Mouse (Mus musculus) hindbrain, embryonic 13.5 days (tissue): Measurements from ENCODE around the gene Heg1. TPM values are rescaled to one million over a fixed set of nuclear protein-coding genes. Genes with fewer than 3 reads are reported as not detected.

Experiments
- ATAC-seq: fragments of 200-750 bp; cut with Nextera tagmentation; 2 replicates; pipeline ENCODE4 v1.8.0; 2017; ENCODE audit warnings: moderate TSS enrichment; ENCODE audit not compliant: low FRiP score
- H3K27ac ChIP-seq: fragments of 300-500 bp; sonication (generic); 2 replicates; pipeline ENCODE4 v1.5.1; 2015; ENCODE audit warnings: inconsistent platforms, mild to moderate bottlenecking, moderate library complexity
- H3K27me3 ChIP-seq: fragments of 300-500 bp; sonication (generic); 2 replicates; pipeline ENCODE4 v1.6.1; 2015; ENCODE audit warnings: mild to moderate bottlenecking, inconsistent platforms
- H3K36me3 ChIP-seq: fragments of 300-500 bp; sonication (generic); 2 replicates; pipeline ENCODE4 v1.6.1; 2015; ENCODE audit warnings: mild to moderate bottlenecking, inconsistent platforms
- H3K4me1 ChIP-seq: fragments of 300-500 bp; sonication (generic); replicated peaks from 2 replicates; pipeline ENCODE4 v1.6.1; 2015; ENCODE audit warnings: inconsistent platforms
- H3K4me2 ChIP-seq: fragments of 300-500 bp; sonication (generic); 2 replicates; pipeline ENCODE4 v1.6.1; 2015; ENCODE audit warnings: inconsistent platforms, mild to moderate bottlenecking, moderate library complexity
- H3K4me3 ChIP-seq: fragments of 300-500 bp; sonication (generic); 2 replicates; pipeline ENCODE4 v1.5.1; 2015; ENCODE audit warnings: mild to moderate bottlenecking, inconsistent platforms
- H3K9ac ChIP-seq: fragments of 300-500 bp; sonication (generic); 2 replicates; pipeline ENCODE4 v1.6.1; 2015; ENCODE audit warnings: mild to moderate bottlenecking, inconsistent platforms
- H3K9me3 ChIP-seq: fragments of 300-500 bp; sonication (generic); 2 replicates; pipeline ENCODE4 v1.6.1; 2016; ENCODE audit warnings: inconsistent platforms
- WGBS: fragments of 180-500 bp; shearing (Covaris S2); methylation state at CpG from one replicate; pipeline ENCODE4 v1.1.7; 2015; 5-methylcytosine and 5-hydroxymethylcytosine counted together
- polyA plus RNA-seq: library from polyadenylated mRNA; unstranded; fragments of >200 nt; fragmentation: Nextera tagmentation; extraction: Ambion mirVana; gene quantifications from 2 replicates; pipeline ENCODE4 v1.2.1, GENCODE M21; 2015

Heg1 gene
- polyA plus RNA-seq, 1 experiment from 2014 or later: 10.2 TPM

GRCm38 (mm10) chr16:33739802-33740201 lies 55.6 kb downstream of the Heg1 start:
- Histone ChIP-seq H3K27ac (no peak overlapping the region), H3K4me2 (no peak overlapping the region), H3K4me1 (peaks cover 62% of the 10 kb centered on the region), H3K9ac (no peak overlapping the region), H3K27me3 (no peaks in the 10 kb centered on the region), H3K4me3 (no peak overlapping the region), H3K9me3 (no peaks in the 10 kb centered on the region), H3K36me3 (no peaks in the 10 kb centered on the region)
- ATAC-seq: peak; percentile 62; the same call in 1 of the 2 replicates
- WGBS: 43% methylated on average over 3 of the region's 3 CpGs

GRCm38 (mm10) chr16:33740416-33740815 lies 56.2 kb downstream of the Heg1 start:
- no peaks in the 10 kb centered on the region for H3K27me3 ChIP-seq
- no peak overlapping the region for H3K9ac ChIP-seq
- no peak overlapping the region for H3K4me3 ChIP-seq
- ATAC-seq: no peak
- H3K4me2 ChIP-seq: no peak overlapping the region
- 52% methylated on average over 6 of the region's 6 CpGs for WGBS
- no peaks in the 10 kb centered on the region for H3K36me3 ChIP-seq
- H3K4me1 ChIP-seq: peaks cover 58% of the 10 kb centered on the region
- H3K27ac ChIP-seq: 0 out of 2 replicates have a peak overlapping the region, but pooled peaks have one; percentile 71
- no peaks in the 10 kb centered on the region for H3K9me3 ChIP-seq

DNA sequence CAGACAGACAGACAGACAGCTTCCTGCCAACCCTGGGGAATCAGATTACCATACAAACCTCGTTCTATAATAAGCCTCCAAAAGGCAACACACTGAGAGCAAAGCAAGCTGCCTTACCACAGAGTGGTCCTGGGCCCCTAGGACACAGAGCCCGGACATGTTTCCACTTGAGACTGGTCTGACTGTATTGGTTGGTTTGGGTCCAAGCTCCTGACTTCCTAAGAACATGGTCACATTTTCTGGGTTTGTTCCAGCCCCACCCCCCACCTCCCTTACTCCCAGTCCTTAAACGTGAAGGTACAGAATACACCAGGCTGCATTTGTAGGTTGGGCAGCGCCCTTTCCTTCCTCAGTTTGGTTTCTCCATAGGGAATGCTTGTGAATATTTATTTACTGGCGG lies 57.6 kb downstream of the Heg1 start:
- H3K9ac ChIP-seq: no peak overlapping the region
- H3K36me3 ChIP-seq: no peaks in the 10 kb centered on the region
- H3K4me2 ChIP-seq: no peak overlapping the region
- 53% methylated on average over 5 of the region's 5 CpGs for WGBS
- ATAC-seq: no peak
- peaks cover 48% of the 10 kb centered on the region for H3K4me1 ChIP-seq
- peak overlapping the region; percentile 53; the same call in 1 of the 2 replicates for H3K27ac ChIP-seq
- H3K9me3 ChIP-seq: no peaks in the 10 kb centered on the region
- H3K4me3 ChIP-seq: no peak overlapping the region
- no peaks in the 10 kb centered on the region for H3K27me3 ChIP-seq

DNA sequence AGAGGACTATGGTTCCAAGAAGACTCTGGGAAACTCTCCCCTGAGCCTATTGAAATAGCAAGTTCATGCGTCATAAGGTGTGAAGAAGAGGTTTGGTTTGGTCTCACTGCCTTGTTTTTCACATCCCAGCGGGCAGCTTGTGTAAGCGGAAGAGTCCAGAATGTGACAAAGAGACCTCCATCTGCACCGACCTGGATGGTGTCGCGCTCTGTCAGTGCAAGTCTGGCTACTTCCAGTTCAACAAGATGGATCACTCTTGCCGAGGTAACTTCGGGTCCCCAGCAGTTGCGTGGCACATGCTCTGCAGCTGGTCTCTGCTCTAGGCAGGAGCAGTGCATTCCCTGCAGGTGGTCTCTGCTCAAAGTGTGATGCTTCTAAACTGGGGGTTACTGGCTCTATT lies 58.1 kb downstream of the Heg1 start:
- Histone ChIP-seq H3K27ac (peak overlapping the region; percentile 53; the same call in 1 of the 2 replicates), H3K9ac (no peak overlapping the region), H3K27me3 (no peaks in the 10 kb centered on the region), H3K4me1 (peaks cover 44% of the 10 kb centered on the region), H3K9me3 (no peaks in the 10 kb centered on the region), H3K4me2 (no peak overlapping the region), H3K4me3 (no peak overlapping the region), H3K36me3 (no peaks in the 10 kb centered on the region)
- no peak for ATAC-seq
- WGBS: 56% methylated on average over 9 of the region's 9 CpGs

DNA sequence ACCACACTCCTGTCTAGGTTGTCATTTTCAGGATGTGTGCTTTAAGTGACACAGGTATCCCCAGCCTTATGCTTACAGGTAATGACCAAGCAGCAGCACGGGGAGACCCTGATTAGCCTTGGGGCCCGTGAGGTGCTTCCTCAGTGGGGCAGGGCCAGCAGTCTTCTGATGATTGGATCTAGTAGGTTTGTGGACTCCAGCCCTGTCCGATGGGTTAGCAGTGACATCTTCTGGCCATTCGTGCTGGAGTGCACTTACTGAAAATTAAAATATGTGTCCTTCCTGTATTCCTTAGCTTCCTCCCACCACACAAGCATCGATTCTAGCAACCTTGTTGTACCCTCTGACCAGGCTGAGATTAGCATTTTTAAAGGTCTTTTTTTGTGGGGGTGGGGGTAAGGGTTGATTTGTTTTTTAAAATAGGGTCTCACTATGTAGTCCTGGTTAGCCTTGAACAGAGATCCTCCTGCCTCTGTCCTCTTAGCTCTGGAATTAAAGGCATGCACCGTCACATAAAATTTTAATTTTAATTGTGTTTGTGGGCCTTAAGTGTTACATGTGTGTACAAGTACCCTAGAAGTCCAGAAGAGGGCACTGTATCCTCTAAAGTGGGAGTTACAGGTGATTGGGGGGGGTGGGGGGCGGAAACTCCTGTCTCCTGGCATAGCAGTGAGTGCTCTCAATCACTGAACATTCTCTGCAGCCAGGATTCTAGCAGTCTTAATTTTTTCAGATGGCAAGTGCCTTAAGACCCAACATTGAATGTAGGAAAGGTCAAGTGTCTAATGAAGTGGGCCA lies 60.7 kb downstream of the Heg1 start:
- no peak overlapping the region for H3K4me2 ChIP-seq
- no peaks in the 10 kb centered on the region for H3K27me3 ChIP-seq
- no peak overlapping the region for H3K4me3 ChIP-seq
- whole genome bisulfite sequencing: 65% methylated on average over 7 of the region's 7 CpGs
- no peaks in the 10 kb centered on the region for H3K9me3 ChIP-seq
- H3K36me3 ChIP-seq: no peaks in the 10 kb centered on the region
- no peak overlapping the region for H3K9ac ChIP-seq
- ATAC-seq: no peak
- no peak overlapping the region for H3K27ac ChIP-seq
- peaks cover 26% of the 10 kb centered on the region for H3K4me1 ChIP-seq

DNA sequence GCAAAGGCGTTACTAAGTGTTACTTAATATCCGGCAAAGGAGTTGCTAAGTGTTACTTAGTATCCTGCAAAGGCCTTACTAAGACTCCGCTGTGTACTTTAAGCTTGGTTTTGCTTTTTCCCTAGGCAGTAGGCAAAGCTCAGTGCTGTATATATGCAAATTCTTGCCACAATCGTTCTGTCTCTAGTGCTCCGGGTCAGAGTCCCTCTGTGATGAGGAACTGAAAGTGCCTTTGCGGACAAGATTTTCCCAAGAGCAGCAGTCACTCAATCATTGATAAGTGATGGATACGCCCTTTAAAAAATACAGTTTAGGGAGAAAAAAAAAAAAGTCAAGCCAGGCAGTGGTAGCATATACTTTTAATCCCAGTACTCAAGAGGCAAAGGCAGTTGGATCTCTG lies 61.3 kb downstream of the Heg1 start:
- Histone ChIP-seq H3K4me1 (peaks cover 20% of the 10 kb centered on the region), H3K9ac (no peak overlapping the region), H3K9me3 (no peaks in the 10 kb centered on the region), H3K36me3 (no peaks in the 10 kb centered on the region), H3K4me2 (no peak overlapping the region), H3K27ac (no peak overlapping the region), H3K4me3 (no peak overlapping the region), H3K27me3 (no peaks in the 10 kb centered on the region)
- 84% methylated on average over 7 of the region's 7 CpGs for WGBS
- no peak for ATAC-seq

DNA sequence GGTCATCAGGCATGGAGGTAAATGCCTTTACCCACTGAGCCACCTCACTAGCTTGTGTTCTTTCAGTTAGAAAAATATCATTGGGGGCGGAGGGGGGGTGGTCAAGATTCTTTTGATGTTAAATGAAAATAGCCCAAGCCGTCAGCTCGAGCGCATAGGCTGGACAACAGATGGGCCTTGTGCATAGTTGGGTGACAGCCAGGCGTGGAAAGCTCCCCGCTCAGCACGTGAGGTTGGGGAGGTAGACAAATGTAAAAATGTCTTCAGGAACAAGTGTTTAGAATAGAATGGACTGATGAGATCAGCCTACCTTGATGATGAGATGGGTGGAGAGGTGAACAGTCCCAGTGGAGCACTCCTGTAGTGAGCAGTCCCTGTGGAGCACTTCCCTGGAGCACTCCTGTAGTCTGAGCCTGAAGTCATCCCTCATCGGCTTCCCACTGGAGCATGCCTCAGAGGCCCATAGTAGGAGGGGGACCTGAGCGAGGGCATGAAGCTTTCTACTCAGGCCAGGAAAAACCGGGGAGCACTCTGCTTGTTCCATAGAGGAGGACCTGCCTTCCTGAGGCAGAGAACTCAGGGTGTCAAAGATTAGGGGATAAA lies 62.0 kb downstream of the Heg1 start:
- H3K9me3 ChIP-seq: no peaks in the 10 kb centered on the region
- H3K27me3 ChIP-seq: no peaks in the 10 kb centered on the region
- no peak for ATAC-seq
- H3K27ac ChIP-seq: no peak overlapping the region
- no peak overlapping the region for H3K4me2 ChIP-seq
- H3K36me3 ChIP-seq: peaks cover 2% of the 10 kb centered on the region; the same call in 1 of the 2 replicates
- H3K9ac ChIP-seq: no peak overlapping the region
- H3K4me3 ChIP-seq: no peak overlapping the region
- peaks cover 13% of the 10 kb centered on the region for H3K4me1 ChIP-seq
- 80% methylated on average over 10 of the region's 10 CpGs for WGBS

GRCm38 (mm10) chr16:33747346-33747954 lies 63.3 kb downstream of the Heg1 start:
- Histone ChIP-seq H3K9me3 (no peaks in the 10 kb centered on the region), H3K4me2 (no peak overlapping the region), H3K36me3 (peaks cover 4% of the 10 kb centered on the region; the same call in 1 of the 2 replicates), H3K27ac (no peak overlapping the region), H3K9ac (no peak overlapping the region), H3K27me3 (no peaks in the 10 kb centered on the region), H3K4me3 (no peak overlapping the region), H3K4me1 (peaks cover under 1% of the 10 kb centered on the region)
- WGBS: 62% methylated on average over 7 of the region's 7 CpGs
- no peak for ATAC-seq

DNA sequence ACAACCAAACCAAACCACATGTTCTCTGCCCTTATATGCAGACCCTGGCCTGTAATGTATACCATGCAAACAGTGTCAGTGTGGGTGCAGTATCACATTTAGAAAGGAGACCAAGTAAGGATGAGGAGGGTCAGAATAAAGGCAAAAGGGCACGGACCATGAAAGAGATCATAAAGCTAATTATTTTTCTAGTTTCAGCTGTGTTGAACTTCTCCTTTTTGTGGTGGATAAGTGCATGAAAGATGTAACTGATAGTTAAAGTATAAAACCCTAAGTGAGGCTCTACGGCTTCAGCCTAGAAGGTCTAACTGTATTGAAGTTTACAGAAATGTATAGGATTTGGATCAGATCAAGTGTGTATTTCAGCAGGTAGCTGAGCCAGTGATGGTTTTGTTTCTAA lies 63.8 kb downstream of the Heg1 start:
- Histone ChIP-seq H3K36me3 (peaks cover 4% of the 10 kb centered on the region; the same call in 1 of the 2 replicates), H3K27ac (no peak overlapping the region), H3K27me3 (no peaks in the 10 kb centered on the region), H3K9ac (no peak overlapping the region), H3K9me3 (no peaks in the 10 kb centered on the region), H3K4me1 (no peaks in the 10 kb centered on the region), H3K4me3 (no peak overlapping the region), H3K4me2 (no peak overlapping the region)
- ATAC-seq: no peak
- WGBS: 93% methylated on average over 2 of the region's 2 CpGs

DNA sequence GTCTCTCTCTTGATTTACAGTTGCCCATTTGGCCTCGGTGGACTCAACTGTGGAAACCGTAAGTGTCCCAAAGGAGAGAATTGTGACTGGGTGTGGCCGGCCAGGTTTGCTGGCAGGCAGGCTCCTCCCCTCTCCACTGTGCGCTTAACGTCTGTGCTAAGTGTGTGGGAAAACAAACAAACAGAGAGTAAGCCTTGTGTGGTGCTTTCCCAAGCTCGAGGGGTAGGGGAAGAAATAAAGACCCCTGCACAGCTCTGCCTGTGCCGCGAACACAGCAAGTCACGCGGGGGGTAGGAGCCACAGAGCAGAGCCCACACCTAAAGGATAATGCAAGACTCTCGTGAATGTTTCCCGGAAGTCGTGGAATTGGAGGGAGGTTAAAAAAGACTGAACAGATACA lies 67.0 kb downstream of the Heg1 start:
- Histone ChIP-seq H3K9ac (no peak overlapping the region), H3K9me3 (no peaks in the 10 kb centered on the region), H3K27me3 (no peaks in the 10 kb centered on the region), H3K4me3 (no peak overlapping the region), H3K27ac (no peak overlapping the region), H3K4me1 (no peaks in the 10 kb centered on the region), H3K36me3 (peaks cover 9% of the 10 kb centered on the region; the same call in 1 of the 2 replicates), H3K4me2 (peak overlapping the region; percentile 9; the same call in 1 of the 2 replicates)
- 44% methylated on average over 13 of the region's 13 CpGs for WGBS
- no peak for ATAC-seq

DNA sequence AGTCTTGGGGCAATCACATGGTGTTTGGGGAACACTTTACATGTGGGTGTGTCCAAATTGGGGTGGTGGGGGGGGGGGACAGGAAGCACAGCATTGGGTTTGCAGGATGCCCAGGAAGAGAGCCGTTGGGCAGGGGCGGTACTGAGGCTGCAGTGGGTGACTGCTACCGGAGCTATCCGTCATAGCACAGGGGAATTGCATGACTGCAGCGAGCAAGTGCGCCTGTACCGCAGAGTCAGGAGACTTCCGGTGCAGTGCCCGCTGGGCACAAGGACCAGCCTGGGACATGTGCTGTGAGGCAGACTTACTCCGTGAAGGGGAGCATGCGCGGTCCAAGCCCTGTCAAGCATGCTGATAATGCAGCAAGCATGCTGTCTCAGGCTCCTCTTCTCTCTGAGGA lies 67.4 kb downstream of the Heg1 start:
- H3K4me3 ChIP-seq: no peak overlapping the region
- H3K9ac ChIP-seq: no peak overlapping the region
- peaks cover 9% of the 10 kb centered on the region; the same call in 1 of the 2 replicates for H3K36me3 ChIP-seq
- ATAC-seq: no peak
- 64% methylated on average over 12 of the region's 12 CpGs for WGBS
- H3K27me3 ChIP-seq: no peaks in the 10 kb centered on the region
- H3K27ac ChIP-seq: no peak overlapping the region
- H3K4me2 ChIP-seq: peak overlapping the region; percentile 9; the same call in 1 of the 2 replicates
- no peaks in the 10 kb centered on the region for H3K4me1 ChIP-seq
- H3K9me3 ChIP-seq: no peaks in the 10 kb centered on the region

- Histone ChIP-seq H3K4me2 (no peak overlapping the region), H3K27ac (no peak overlapping the region), H3K4me1 (no peaks in the 10 kb centered on the region), H3K4me3 (no peak overlapping the region), H3K27me3 (no peaks in the 10 kb centered on the region), H3K9ac (no peak overlapping the region), H3K36me3 (peaks cover 9% of the 10 kb centered on the region; the same call in 1 of the 2 replicates), H3K9me3 (no peaks in the 10 kb centered on the region)
- ATAC-seq: no peak
- WGBS: 84% methylated on average over 8 of the region's 8 CpGs
Measured at GRCm38 (mm10) chr16:33752904-33753578, 68.9 kb downstream of the Heg1 start.
